24 mouse cellular contexts compared by ENCODE assay signal in the genomic region with DNA sequence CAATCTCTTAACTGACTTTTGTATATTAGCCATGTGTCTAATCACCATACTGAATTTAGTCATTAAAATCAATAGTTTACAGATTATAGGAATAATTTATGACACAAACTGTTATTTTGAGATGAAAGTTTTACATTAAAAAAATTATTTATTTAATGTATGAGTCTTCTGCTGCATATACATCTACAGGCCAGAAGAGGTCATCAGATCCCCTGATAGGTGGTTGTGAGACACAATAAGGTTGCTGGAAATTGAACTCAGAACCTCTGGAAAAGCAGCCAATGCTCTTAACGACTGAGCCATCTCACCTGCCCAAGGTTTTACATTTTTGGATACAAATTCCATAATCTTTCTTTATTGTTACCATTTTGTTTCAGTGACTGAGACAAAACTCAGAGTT. TPM values are rescaled to one million over a fixed set of nuclear protein-coding genes. Genes with fewer than 3 reads are reported as not detected.
DNase-seq lines count a peak whose midpoint lies in the region; ATAC-seq and TF ChIP-seq lines count a peak whose summit lies in the region.
"Had no signal": no experiment of that assay in that cellular context is flagged by ENCODE, and none has a peak within 500 bp of the region (broad histone marks: within the 10 kb centered on the region; RNA-seq: fewer than 3 reads in every experiment).

No protein-coding gene starts in this region.

- ATAC-seq in heart, postnatal 0 days (ENCODE audit: insufficient read depth, low read depth): no peak
- ATAC-seq: forebrain, embryonic 13.5 days; lung, postnatal 0 days had no signal

- peak; percentile 16; the same call in 1 of the 2 replicates for TF ChIP-seq CTCF in heart, postnatal 0 days (IDR thresholded peaks at IDR 0.05; ENCODE audit: low read depth)
- no peak for TF ChIP-seq CTCF in thymus, adult 2 months (IDR thresholded peaks at IDR 0.05; ENCODE audit: borderline replicate concordance, control insufficient read depth, extremely low read depth, insufficient read depth, low read length, poor library complexity)

- H3K4me2 ChIP-seq in heart, postnatal 0 days (ENCODE audit: low read depth, low read length): no peak overlapping the region
- H3K4me2 ChIP-seq: embryonic facial prominence, embryonic 12.5 days; forebrain, embryonic 13.5 days; hindbrain, embryonic 15.5 days; limb, embryonic 12.5 days; liver, embryonic 15.5 days; midbrain, embryonic 11.5 days had no signal

- H3K36me3 ChIP-seq in heart, postnatal 0 days (replicated peaks; ENCODE audit: control insufficient read depth, insufficient read depth, low read length): no peaks in the 10 kb centered on the region
- H3K36me3 ChIP-seq in thymus, adult 2 months (ENCODE audit: control insufficient read depth, insufficient read depth, low read length): no peaks in the 10 kb centered on the region
- H3K36me3 ChIP-seq: embryonic facial prominence, embryonic 12.5 days; heart, embryonic 10.5 days; hindbrain, embryonic 15.5 days; limb, embryonic 12.5 days; liver, embryonic 15.5 days had no signal

- TF ChIP-seq EP300 in heart, postnatal 0 days (IDR thresholded peaks at IDR 0.05; ENCODE audit: low read depth): no peak

- no peak overlapping the region for H3K4me3 ChIP-seq in heart, postnatal 0 days (ENCODE audit: low read depth, low read length)
- H3K4me3 ChIP-seq in thymus, adult 2 months (ENCODE audit: control insufficient read depth, insufficient read depth, low read length): no peak overlapping the region
- H3K4me3 ChIP-seq: embryonic facial prominence, embryonic 12.5 days; erythroblast, embryonic 14.5 days; forebrain, embryonic 13.5 days; heart, embryonic 10.5 days; hindbrain, embryonic 15.5 days; limb, embryonic 12.5 days; liver, embryonic 15.5 days had no signal

- no peak overlapping the region for H3K27ac ChIP-seq in heart, postnatal 0 days (ENCODE audit: low read depth)
- H3K27ac ChIP-seq in thymus, adult 2 months (ENCODE audit: control insufficient read depth, insufficient read depth, low read length): no peak overlapping the region
- H3K27ac ChIP-seq: embryonic facial prominence, embryonic 12.5 days; forebrain, embryonic 13.5 days; heart, embryonic 10.5 days; hindbrain, embryonic 15.5 days; limb, embryonic 12.5 days; liver, embryonic 15.5 days had no signal

- no peaks in the 10 kb centered on the region for H3K27me3 ChIP-seq in heart, postnatal 0 days (ENCODE audit: control insufficient read depth, insufficient read depth, low read length)
- H3K27me3 ChIP-seq in thymus, adult 2 months (ENCODE audit: control insufficient read depth, insufficient read depth, low read length): no peaks in the 10 kb centered on the region
- H3K27me3 ChIP-seq: embryonic facial prominence, embryonic 12.5 days; forebrain, embryonic 13.5 days; hindbrain, embryonic 15.5 days; limb, embryonic 12.5 days; liver, embryonic 15.5 days had no signal

- no peaks in the 10 kb centered on the region for H3K4me1 ChIP-seq in heart, postnatal 0 days (ENCODE audit: control insufficient read depth, insufficient read depth)
- H3K4me1 ChIP-seq in thymus, adult 2 months (replicated peaks; ENCODE audit: control insufficient read depth, insufficient read depth, low read length): no peaks in the 10 kb centered on the region
- H3K4me1 ChIP-seq: embryonic facial prominence, embryonic 12.5 days; forebrain, embryonic 13.5 days; heart, embryonic 10.5 days; hindbrain, embryonic 15.5 days; liver, embryonic 15.5 days had no signal

- no peak for DNase-seq in heart, postnatal 0 days (ENCODE audit: low spot score)
- DNase-seq in heart, postnatal 4 days: no peak
- DNase-seq in 3T3-L1 (ENCODE audit: low read depth, low spot score) (peak; percentile 9), R1 (ENCODE audit: low read depth, low spot score) (peak; percentile 20), adipocyte (ENCODE audit: low spot score) (no peak)
- peak; percentile 3 to 7 for DNase-seq in B cell, adult 2 months
- no peak for DNase-seq in layer of hippocampus, adult 18-20 months (ENCODE audit: low spot score in 2 of 2)
- no peak for DNase-seq in thymus, adult 2 months
- DNase-seq: cerebellum, adult 9-10 months; gastrocnemius, postnatal 25 days; heart, postnatal 10 days; kidney, adult 11 months; kidney, postnatal 10 days; right cerebral cortex, postnatal 4 days; thymus, postnatal 25 days had no signal

- no peak overlapping the region for H3K9ac ChIP-seq in heart, postnatal 0 days (replicated peaks; ENCODE audit: low read depth, low read length)
- H3K9ac ChIP-seq: embryonic facial prominence, embryonic 12.5 days; forebrain, embryonic 13.5 days; hindbrain, embryonic 15.5 days; limb, embryonic 12.5 days; liver, embryonic 15.5 days had no signal

- H3K9me3 ChIP-seq in heart, postnatal 0 days (replicated peaks; ENCODE audit: control insufficient read depth, low read length): no peaks in the 10 kb centered on the region
- H3K9me3 ChIP-seq: embryonic facial prominence, embryonic 12.5 days; forebrain, embryonic 13.5 days; heart, embryonic 10.5 days; hindbrain, embryonic 15.5 days; limb, embryonic 12.5 days; liver, embryonic 15.5 days had no signal

- 45% methylated on average over 1 of the region's 1 CpGs for WGBS in heart, postnatal 0 days
- 79% methylated on average over 1 of the region's 1 CpGs for WGBS in thymus, adult 2 months

- no peak for TF ChIP-seq POLR2A in thymus, adult 2 months (IDR thresholded peaks at IDR 0.05; ENCODE audit: control insufficient read depth, extremely low read depth, insufficient read depth, low read length, poor library complexity)

RNA-seq across cellular contexts. Expression of a gene that starts 48.0 kb away (rescaled TPM):
- 136 and 245 TPM in 2 replicates for total RNA-seq in heart, postnatal 0 days (2014; rRNA removed; ENCODE audit: low replicate concordance)
- 300 and 313 TPM in 2 replicates for polyA plus RNA-seq in heart, postnatal 0 days (2015; fragmentation: Nextera tagmentation; extraction: Ambion mirVana)
- total RNA-seq in heart, postnatal 4 days (2021): 100 to 1,000 TPM; 251 to 275 TPM
- 10 to 100 TPM; 44.0 to 49.8 TPM for total RNA-seq in layer of hippocampus, adult 18-20 months (2021)
- 72.6 and 82.4 TPM in 2 replicates for polyA plus RNA-seq in thymus, adult 2 months (2012; rRNA removed)

Comparison
In these comparisons a context has a peak if more than half of its experiments do, and no peak if none do; other contexts are left out.
1. DNase-seq: peak in 3T3-L1 (single experiment), B cell, adult 2 months (2 of 2) and R1 (single experiment); none in heart, postnatal 0 days (single experiment), heart, postnatal 4 days (single experiment), adipocyte (single experiment), layer of hippocampus, adult 18-20 months (0 of 2) and thymus, adult 2 months (single experiment).